Mouse (Mus musculus) forebrain, embryonic 15.5 days (tissue): ENCODE results near the gene Tuba1a. TPM values are rescaled to one million over a fixed set of nuclear protein-coding genes. Genes with fewer than 3 reads are reported as not detected.

Source experiments
- ATAC-seq: fragments of 200-750 bp; cut with Nextera tagmentation; replicated peaks from 2 replicates; pipeline ENCODE4 v1.8.0; 2017; ENCODE audit warnings: mild to moderate bottlenecking, moderate TSS enrichment, moderate library complexity
- H3K27ac ChIP-seq: fragments of 300-500 bp; sonication (generic); replicated peaks from 2 replicates; pipeline ENCODE4 v1.5.1; 2015; ENCODE audit warnings: mild to moderate bottlenecking, inconsistent platforms
- H3K27me3 ChIP-seq: fragments of 300-500 bp; sonication (generic); 2 replicates; pipeline ENCODE4 v1.6.1; 2015; ENCODE audit warnings: inconsistent platforms
- H3K36me3 ChIP-seq: fragments of 300-500 bp; sonication (generic); 2 replicates; pipeline ENCODE4 v1.6.1; 2015; ENCODE audit warnings: mild to moderate bottlenecking, inconsistent platforms
- H3K4me1 ChIP-seq: fragments of 300-500 bp; sonication (generic); 2 replicates; pipeline ENCODE4 v1.6.1; 2015; ENCODE audit warnings: inconsistent platforms
- H3K4me2 ChIP-seq: fragments of 300-500 bp; sonication (generic); replicated peaks from 2 replicates; pipeline ENCODE4 v1.6.1; 2015; ENCODE audit warnings: mild to moderate bottlenecking, inconsistent platforms
- H3K4me3 ChIP-seq: fragments of 300-500 bp; sonication (generic); 2 replicates; pipeline ENCODE4 v1.5.1; 2015; ENCODE audit warnings: mild to moderate bottlenecking, inconsistent platforms
- H3K9ac ChIP-seq: fragments of 300-500 bp; sonication (generic); replicated peaks from 2 replicates; pipeline ENCODE4 v1.6.1; 2015; ENCODE audit warnings: mild to moderate bottlenecking, inconsistent platforms
- H3K9me3 ChIP-seq: fragments of 300-500 bp; sonication (generic); 2 replicates; pipeline ENCODE4 v1.6.1; 2016; ENCODE audit warnings: inconsistent platforms
- WGBS: fragments of 180-500 bp; shearing (Covaris S2); methylation state at CpG from one replicate; pipeline ENCODE4 v1.1.7; 2015; ENCODE audit warnings: mixed read lengths; 5-methylcytosine and 5-hydroxymethylcytosine counted together
- polyA plus RNA-seq: library from polyadenylated mRNA; unstranded; fragments of >200 nt; fragmentation: Nextera tagmentation; extraction: Ambion mirVana; gene quantifications from 2 replicates; pipeline ENCODE4 v1.2.1, GENCODE M21; 2015

Gene Tuba1a
- 14,933 and 15,115 TPM in 2 replicates for polyA plus RNA-seq

- Histone ChIP-seq H3K4me2 (peak within 1 kb of the TSS; percentile 70), H3K9me3 (no peaks in the 10 kb centered on the region), H3K4me1 (peaks cover 18% of the 10 kb centered on the region), H3K9ac (peak within 1 kb of the TSS; percentile 100), H3K27me3 (no peaks in the 10 kb centered on the region), H3K36me3 (peaks cover 15% of the 10 kb centered on the region), H3K27ac (peak within 1 kb of the TSS; percentile 98), H3K4me3 (peak within 1 kb of the TSS; percentile 98)
- 1% methylated on average over 28 of the region's 28 CpGs for WGBS
- peak; percentile 98 for ATAC-seq
Observed at GRCm38 (mm10) chr15:98953401-98954356, at the start of gene Tuba1a, which contains the start of gene Gm49450. TSS of gene Tuba1a (minus strand) at chr15:98953703. TSS of gene Gm49450 (minus strand) at chr15:98953551.

- ATAC-seq = no peak
- Histone ChIP-seq H3K36me3 (no peaks in the 10 kb centered on the region), H3K9ac (no peak overlapping the region), H3K9me3 (no peaks in the 10 kb centered on the region), H3K4me2 (peak overlapping the region; percentile 29), H3K4me1 (peaks cover 14% of the 10 kb centered on the region; the same call in 1 of the 2 replicates), H3K27me3 (no peaks in the 10 kb centered on the region), H3K4me3 (no peak overlapping the region), H3K27ac (0 out of 2 replicates have a peak overlapping the region, but pooled peaks have one; percentile 25)
- WGBS = 22% methylated on average over 17 of the region's 17 CpGs
Observed at GRCm38 (mm10) chr15:99001451-99001931, 48.0 kb upstream of the Tuba1a start.

- no peak for ATAC-seq
- no peaks in the 10 kb centered on the region for H3K9me3 ChIP-seq
- H3K36me3 ChIP-seq = no peaks in the 10 kb centered on the region
- H3K27me3 ChIP-seq = no peaks in the 10 kb centered on the region
- no peak overlapping the region for H3K4me3 ChIP-seq
- WGBS = 31% methylated on average over 14 of the region's 14 CpGs
- H3K27ac ChIP-seq = 0 out of 2 replicates have a peak overlapping the region, but pooled peaks have one; percentile 25
- no peak overlapping the region for H3K4me2 ChIP-seq
- H3K9ac ChIP-seq = no peak overlapping the region
- peaks cover 14% of the 10 kb centered on the region; the same call in 1 of the 2 replicates for H3K4me1 ChIP-seq
Observed at GRCm38 (mm10) chr15:99000535-99001283, 47.2 kb upstream of the Tuba1a start.

- Histone ChIP-seq H3K27me3 (no peaks in the 10 kb centered on the region), H3K36me3 (no peaks in the 10 kb centered on the region), H3K9me3 (no peaks in the 10 kb centered on the region), H3K4me2 (no peak overlapping the region), H3K4me1 (peaks cover 19% of the 10 kb centered on the region), H3K4me3 (no peak overlapping the region), H3K27ac (no peak overlapping the region), H3K9ac (no peak overlapping the region)
- WGBS = 35% methylated on average over 6 of the region's 6 CpGs
- ATAC-seq = no peak
Observed at GRCm38 (mm10) chr15:98998775-98999157, 45.3 kb upstream of the Tuba1a start.

GRCm38 (mm10) chr15:98997938-98998774, 44.7 kb upstream of the Tuba1a start:
- Histone ChIP-seq H3K27me3 (no peaks in the 10 kb centered on the region), H3K9ac (no peak overlapping the region), H3K36me3 (no peaks in the 10 kb centered on the region), H3K27ac (no peak overlapping the region), H3K4me2 (no peak overlapping the region), H3K4me1 (peaks cover 23% of the 10 kb centered on the region), H3K9me3 (no peaks in the 10 kb centered on the region), H3K4me3 (no peak overlapping the region)
- WGBS = 51% methylated on average over 13 of the region's 13 CpGs
- ATAC-seq = no peak

- H3K9ac ChIP-seq = no peak overlapping the region
- 76% methylated on average over 7 of the region's 7 CpGs for WGBS
- peaks cover 28% of the 10 kb centered on the region for H3K4me1 ChIP-seq
Observed at GRCm38 (mm10) chr15:98996840-98997239, 43.3 kb upstream of the Tuba1a start.

GRCm38 (mm10) chr15:98994957-98995520, 41.5 kb upstream of the Tuba1a start:
- H3K9ac ChIP-seq = no peak overlapping the region
- WGBS = 81% methylated on average over 9 of the region's 9 CpGs
- no peak for ATAC-seq
- H3K4me3 ChIP-seq = no peak overlapping the region
- H3K36me3 ChIP-seq = no peaks in the 10 kb centered on the region
- no peaks in the 10 kb centered on the region for H3K27me3 ChIP-seq
- H3K4me2 ChIP-seq = no peak overlapping the region
- no peak overlapping the region for H3K27ac ChIP-seq
- H3K4me1 ChIP-seq = peaks cover 33% of the 10 kb centered on the region
- no peaks in the 10 kb centered on the region for H3K9me3 ChIP-seq

More at GRCm38 (mm10) chr15:98996840-98997239, 43.3 kb upstream of the Tuba1a start:
- no peak for ATAC-seq
- Histone ChIP-seq H3K4me3 (no peak overlapping the region), H3K4me2 (no peak overlapping the region), H3K36me3 (no peaks in the 10 kb centered on the region), H3K27me3 (no peaks in the 10 kb centered on the region), H3K27ac (peak overlapping the region; percentile 29; the same call in 1 of the 2 replicates), H3K9me3 (no peaks in the 10 kb centered on the region)

GRCm38 (mm10) chr15:98993865-98994264, 40.4 kb upstream of the Tuba1a start:
- H3K9me3 ChIP-seq = no peaks in the 10 kb centered on the region
- H3K27ac ChIP-seq = peak overlapping the region; percentile 98
- H3K4me3 ChIP-seq = peak overlapping the region; percentile 47
- no peak for ATAC-seq
- 0% methylated on average over 11 of the region's 11 CpGs for WGBS
- H3K9ac ChIP-seq = peak overlapping the region; percentile 82
- peaks cover 45% of the 10 kb centered on the region for H3K4me1 ChIP-seq
- H3K27me3 ChIP-seq = no peaks in the 10 kb centered on the region
- H3K36me3 ChIP-seq = no peaks in the 10 kb centered on the region
- peak overlapping the region; percentile 89 for H3K4me2 ChIP-seq

- peak; percentile 88 for ATAC-seq
- Histone ChIP-seq H3K27me3 (no peaks in the 10 kb centered on the region), H3K27ac (peak overlapping the region; percentile 98), H3K9ac (peak overlapping the region; percentile 82), H3K4me3 (peak overlapping the region; percentile 47), H3K4me2 (peak overlapping the region; percentile 89), H3K4me1 (peaks cover 51% of the 10 kb centered on the region), H3K9me3 (no peaks in the 10 kb centered on the region), H3K36me3 (no peaks in the 10 kb centered on the region)
- WGBS = 2% methylated on average over 35 of the region's 35 CpGs
Observed at GRCm38 (mm10) chr15:98993093-98993793, 39.7 kb upstream of the Tuba1a start.

- Histone ChIP-seq H3K4me1 (peaks cover 61% of the 10 kb centered on the region), H3K9ac (peak overlapping the region; percentile 82), H3K4me3 (peak overlapping the region; percentile 47), H3K36me3 (no peaks in the 10 kb centered on the region), H3K9me3 (no peaks in the 10 kb centered on the region), H3K27me3 (no peaks in the 10 kb centered on the region), H3K27ac (peak overlapping the region; percentile 98), H3K4me2 (peak overlapping the region; percentile 89)
- WGBS = 15% methylated on average over 17 of the region's 17 CpGs
- ATAC-seq = peak; percentile 91
Observed at GRCm38 (mm10) chr15:98992086-98992912, 38.8 kb upstream of the Tuba1a start.
